Mouse (Mus musculus): ENCODE results near the gene Trpm3.

The Trpm3 gene

GRCm38 (mm10) chr19:22478295-22478989 lies 339.6 kb downstream of the Trpm3 start:
- DNase-seq (ENCODE audit: low spot score) = no peak

- DNase-seq (ENCODE audit: low spot score) = no peak
These were observed 364.6 kb downstream of the Trpm3 start for GRCm38 (mm10) chr19:22503469-22503868.

- no peak for DNase-seq (ENCODE audit: low spot score)
These were observed 379.7 kb downstream of the Trpm3 start for GRCm38 (mm10) chr19:22518508-22518907.

GRCm38 (mm10) chr19:22527944-22528343 lies 389.1 kb downstream of the Trpm3 start:
- no peak for DNase-seq (ENCODE audit: low spot score)

GRCm38 (mm10) chr19:22542990-22543709 lies 404.3 kb downstream of the Trpm3 start:
- DNase-seq (ENCODE audit: low spot score) = no peak

GRCm38 (mm10) chr19:22552179-22552578 lies 413.3 kb downstream of the Trpm3 start:
- DNase-seq (ENCODE audit: low spot score) = peak; percentile 42

- no peak for DNase-seq (ENCODE audit: low spot score)
These were observed 415.6 kb downstream of the Trpm3 start for GRCm38 (mm10) chr19:22554421-22554941.

- no peak for DNase-seq (ENCODE audit: low spot score)
These were observed 433.6 kb downstream of the Trpm3 start for GRCm38 (mm10) chr19:22572396-22572795.

- DNase-seq (ENCODE audit: low spot score) = no peak
These were observed 434.0 kb downstream of the Trpm3 start for GRCm38 (mm10) chr19:22572849-22573248.

- DNase-seq (ENCODE audit: low spot score) = no peak
These were observed 443.4 kb downstream of the Trpm3 start for GRCm38 (mm10) chr19:22582120-22582745.

- no peak for DNase-seq (ENCODE audit: low spot score)
These were observed 455.6 kb downstream of the Trpm3 start for GRCm38 (mm10) chr19:22594492-22594891.

GRCm38 (mm10) chr19:22595246-22595645 lies 456.4 kb downstream of the Trpm3 start:
- DNase-seq (ENCODE audit: low spot score) = no peak

GRCm38 (mm10) chr19:22596715-22597114 lies 457.9 kb downstream of the Trpm3 start:
- no peak for DNase-seq (ENCODE audit: low spot score)

- no peak for DNase-seq (ENCODE audit: low spot score)
These were observed 465.5 kb downstream of the Trpm3 start for GRCm38 (mm10) chr19:22604322-22604721.

GRCm38 (mm10) chr19:22607985-22608684 lies 469.3 kb downstream of the Trpm3 start:
- DNase-seq (ENCODE audit: low spot score) = no peak

- DNase-seq (ENCODE audit: low spot score) = no peak
These were observed 472.8 kb downstream of the Trpm3 start for GRCm38 (mm10) chr19:22611621-22612020.

- DNase-seq (ENCODE audit: low spot score) = no peak
These were observed 476.5 kb downstream of the Trpm3 start for GRCm38 (mm10) chr19:22615367-22615766.

- no peak for DNase-seq (ENCODE audit: low spot score)
These were observed 486.1 kb downstream of the Trpm3 start for GRCm38 (mm10) chr19:22624801-22625513.

GRCm38 (mm10) chr19:22628878-22629277 lies 490.0 kb downstream of the Trpm3 start:
- DNase-seq (ENCODE audit: low spot score) = no peak

GRCm38 (mm10) chr19:22631316-22631715 lies 492.5 kb downstream of the Trpm3 start:
- DNase-seq (ENCODE audit: low spot score) = no peak

- DNase-seq (ENCODE audit: low spot score) = no peak
These were observed 496.8 kb downstream of the Trpm3 start for GRCm38 (mm10) chr19:22635635-22636034.

- DNase-seq (ENCODE audit: low spot score) = no peak
These were observed 498.9 kb downstream of the Trpm3 start for GRCm38 (mm10) chr19:22637786-22638185.

All from ovary, postnatal 36 days (tissue).